Mouse (Mus musculus) right cerebral cortex, adult 2 months (tissue): ENCODE measurements at regions not wholly inside any gene's neighbourhood (a gene's known extent, or its start where the extent isn't known, plus 50 kb on each side); places are given as distances from the start of the nearest gene placed in this dataset.
A peak's percentile ranks its signal among the peaks of the same experiment; 100 is the strongest.

Experiments used
- DNase-seq, 2 experiments: peaks; one replicate each; pipeline ENCODE4 v3.0.0; 2021 to 2022; ENCODE audit warnings: low spot score in 2 of 2

GRCm38 (mm10) chr8:78877423-78877822, 56.5 kb upstream of the Lsm6 start:
- DNase-seq: no peak

- no peak for DNase-seq
Measured at GRCm38 (mm10) chr8:78889708-78890107, 68.8 kb upstream of the Lsm6 start.

- no peak for DNase-seq
Measured at GRCm38 (mm10) chr8:78890571-78890970, 69.6 kb upstream of the Lsm6 start.

- DNase-seq: peak; percentile 77 to 78
Measured at GRCm38 (mm10) chr8:78899887-78900286, 78.9 kb upstream of the Lsm6 start.

GRCm38 (mm10) chr8:78903034-78903433, 82.1 kb upstream of the Lsm6 start:
- DNase-seq: no peak

GRCm38 (mm10) chr8:78907918-78908317, 87.0 kb upstream of the Lsm6 start:
- DNase-seq: no peak

- no peak for DNase-seq
Measured at GRCm38 (mm10) chr8:78911288-78911873, 90.4 kb upstream of the Lsm6 start.

GRCm38 (mm10) chr8:78912470-78912869, 91.5 kb upstream of the Lsm6 start:
- DNase-seq: no peak

- no peak for DNase-seq
Measured at GRCm38 (mm10) chr8:78913823-78914222, 92.9 kb upstream of the Lsm6 start.

- DNase-seq: no peak
Measured at GRCm38 (mm10) chr8:78930610-78931397, 97.4 kb upstream of the Zfp827 start.

GRCm38 (mm10) chr8:78932069-78932468, 96.2 kb upstream of the Zfp827 start:
- no peak for DNase-seq

GRCm38 (mm10) chr8:78940049-78940448, 88.2 kb upstream of the Zfp827 start:
- no peak for DNase-seq

- peak; percentile 16 to 29 for DNase-seq
Measured at GRCm38 (mm10) chr8:78941558-78941957, 86.7 kb upstream of the Zfp827 start.

- DNase-seq: no peak
Measured at GRCm38 (mm10) chr8:78944367-78944766, 83.9 kb upstream of the Zfp827 start.

- DNase-seq: no peak
Measured at GRCm38 (mm10) chr8:78945607-78946006, 82.6 kb upstream of the Zfp827 start.

- no peak for DNase-seq
Measured at GRCm38 (mm10) chr8:78946085-78946484, 82.2 kb upstream of the Zfp827 start.

- no peak for DNase-seq
Measured at GRCm38 (mm10) chr8:78975034-78975433, 53.2 kb upstream of the Zfp827 start.
